Mouse (Mus musculus) layer of hippocampus, adult 8-10 months (tissue): ENCODE measurements at regions not wholly inside any gene's neighbourhood (a gene's known extent, or its start where the extent isn't known, plus 50 kb on each side); places are given as distances from the start of the nearest gene placed in this dataset.
A peak's percentile ranks its signal among the peaks of the same experiment; 100 is the strongest.
"Not testable (repeated sequence)": the region's sequence is repeated elsewhere in the genome, so short reads cannot be mapped to it uniquely, and the experiment has no call there.

Source experiments
- DNase-seq, 2 experiments: peaks; one replicate each; pipeline ENCODE4 v3.0.0; 2022; ENCODE audit warnings: low spot score in 2 of 2

DNA sequence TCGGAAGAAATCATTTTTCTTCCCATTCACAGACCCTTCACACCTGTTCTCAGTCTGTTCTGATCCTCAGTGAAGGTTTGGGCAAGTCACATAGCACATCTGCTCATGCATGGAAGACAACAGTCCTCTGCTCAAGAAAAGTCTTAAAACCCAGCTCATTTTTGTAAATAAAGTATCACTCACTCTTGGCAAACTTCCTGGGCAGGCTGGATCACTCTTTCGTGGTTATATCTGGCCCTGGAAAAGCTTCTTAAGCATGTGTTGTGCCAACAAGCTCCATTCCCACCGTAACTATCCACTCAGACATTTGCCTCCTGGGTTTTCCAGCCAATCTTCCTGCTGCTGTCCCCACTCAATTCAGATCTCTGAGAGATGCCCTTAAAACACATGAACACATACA is 103.2 kb upstream of the Cep85l start:
- DNase-seq: no peak

DNA sequence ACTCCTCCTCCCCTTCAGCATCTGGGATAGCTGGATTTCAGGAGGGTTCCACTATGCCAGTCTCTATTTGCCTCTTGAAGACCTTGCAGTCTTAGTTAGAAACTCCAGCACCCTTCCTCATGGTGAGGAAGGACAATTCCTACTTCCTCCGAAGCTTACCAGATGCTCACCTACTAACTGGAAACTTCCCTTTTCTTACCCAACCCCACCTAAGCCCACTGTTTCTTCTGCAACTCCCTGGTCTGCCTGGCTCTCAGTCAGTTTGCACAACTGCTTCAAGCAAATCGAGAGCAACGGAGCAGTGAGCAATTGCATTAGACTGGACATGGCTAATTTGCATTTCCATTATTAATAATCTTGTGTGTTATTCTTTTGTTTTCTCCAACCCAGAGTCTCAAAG is 90.5 kb upstream of the Cep85l start:
- no peak for DNase-seq

DNA sequence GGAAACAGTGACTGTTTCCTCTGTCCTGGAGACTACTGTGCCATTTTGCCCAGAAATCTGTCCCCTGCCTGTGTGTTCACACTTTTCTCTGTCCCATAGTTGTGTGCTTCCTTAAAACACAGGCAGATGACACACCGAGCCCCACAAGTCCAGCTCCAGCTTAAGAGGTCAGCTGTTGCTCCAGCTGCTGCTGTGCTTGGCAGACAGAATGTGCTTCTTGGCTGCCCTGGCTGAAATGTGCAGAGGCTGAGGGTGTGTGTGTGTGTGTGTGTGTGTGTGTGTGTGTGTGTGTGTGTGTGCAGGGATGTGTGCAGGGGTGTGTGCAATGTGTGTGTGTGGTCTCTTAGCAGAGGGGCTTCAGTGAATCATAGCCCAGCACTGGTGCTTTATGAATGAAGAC is 89.9 kb upstream of the Cep85l start:
- no peak for DNase-seq

DNA sequence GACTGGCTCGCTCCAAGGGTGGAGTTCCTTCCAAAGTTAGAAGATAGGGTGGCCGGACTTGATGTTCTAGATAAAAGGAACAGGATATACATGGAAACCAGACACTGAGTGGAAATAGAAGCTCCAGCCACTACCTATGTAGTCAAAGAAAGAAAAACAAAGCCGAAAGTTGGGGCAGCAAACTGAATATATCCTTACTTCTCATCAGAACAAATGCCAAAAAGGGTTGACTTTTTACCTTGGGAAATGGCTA is 88.5 kb upstream of the Cep85l start:
- no peak for DNase-seq

- no peak for DNase-seq
These were observed 87.9 kb upstream of the Cep85l start for GRCm38 (mm10) chr10:53467472-53468292.

GRCm38 (mm10) chr10:53466851-53467250 is 87.1 kb upstream of the Cep85l start:
- DNase-seq: no peak

DNA sequence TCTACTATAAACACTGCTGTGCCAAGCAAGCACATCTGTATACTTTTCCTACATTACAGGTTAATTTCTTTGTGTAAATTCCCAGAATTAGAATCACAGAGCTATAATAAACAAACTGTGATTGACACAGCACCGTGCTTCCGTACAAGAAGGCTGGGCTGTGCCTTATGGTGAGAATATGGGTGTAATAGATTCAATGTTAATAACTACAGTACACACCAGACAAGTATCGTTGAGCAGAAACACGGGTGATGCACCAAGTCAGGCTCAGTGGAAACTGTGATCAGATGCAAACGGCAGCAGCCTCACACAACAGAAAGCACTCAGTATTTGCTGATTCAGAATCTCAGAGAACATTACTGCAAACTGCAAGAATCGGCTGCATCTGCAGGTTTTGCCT is 86.5 kb upstream of the Cep85l start:
- peak in 1 of 2 experiments; percentile 9 for DNase-seq

DNA sequence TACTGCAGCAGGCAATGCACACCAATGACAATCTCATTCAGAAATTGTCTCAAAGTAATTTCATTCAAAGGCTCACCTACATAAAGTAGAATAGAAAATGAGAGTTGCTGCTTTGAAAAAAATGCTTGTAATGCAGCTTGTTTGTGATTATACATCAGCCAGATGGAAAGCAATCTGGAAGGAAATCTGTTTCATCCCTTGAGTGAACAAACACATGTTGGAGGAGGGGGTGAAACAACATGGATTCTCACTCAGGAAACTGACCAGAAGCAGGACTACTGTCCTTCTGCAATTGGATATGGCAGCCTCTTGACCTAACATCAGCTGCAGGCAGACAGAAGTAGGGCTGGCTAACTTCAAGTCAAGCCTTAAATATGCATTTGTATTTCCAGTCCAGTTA is 84.8 kb upstream of the Cep85l start:
- peak in 1 of 2 experiments; percentile 9 for DNase-seq

- no peak for DNase-seq
These were observed 84.3 kb upstream of the Cep85l start for GRCm38 (mm10) chr10:53464006-53464405.

GRCm38 (mm10) chr10:53463471-53463870 is 83.7 kb upstream of the Cep85l start:
- DNase-seq: no peak

DNA sequence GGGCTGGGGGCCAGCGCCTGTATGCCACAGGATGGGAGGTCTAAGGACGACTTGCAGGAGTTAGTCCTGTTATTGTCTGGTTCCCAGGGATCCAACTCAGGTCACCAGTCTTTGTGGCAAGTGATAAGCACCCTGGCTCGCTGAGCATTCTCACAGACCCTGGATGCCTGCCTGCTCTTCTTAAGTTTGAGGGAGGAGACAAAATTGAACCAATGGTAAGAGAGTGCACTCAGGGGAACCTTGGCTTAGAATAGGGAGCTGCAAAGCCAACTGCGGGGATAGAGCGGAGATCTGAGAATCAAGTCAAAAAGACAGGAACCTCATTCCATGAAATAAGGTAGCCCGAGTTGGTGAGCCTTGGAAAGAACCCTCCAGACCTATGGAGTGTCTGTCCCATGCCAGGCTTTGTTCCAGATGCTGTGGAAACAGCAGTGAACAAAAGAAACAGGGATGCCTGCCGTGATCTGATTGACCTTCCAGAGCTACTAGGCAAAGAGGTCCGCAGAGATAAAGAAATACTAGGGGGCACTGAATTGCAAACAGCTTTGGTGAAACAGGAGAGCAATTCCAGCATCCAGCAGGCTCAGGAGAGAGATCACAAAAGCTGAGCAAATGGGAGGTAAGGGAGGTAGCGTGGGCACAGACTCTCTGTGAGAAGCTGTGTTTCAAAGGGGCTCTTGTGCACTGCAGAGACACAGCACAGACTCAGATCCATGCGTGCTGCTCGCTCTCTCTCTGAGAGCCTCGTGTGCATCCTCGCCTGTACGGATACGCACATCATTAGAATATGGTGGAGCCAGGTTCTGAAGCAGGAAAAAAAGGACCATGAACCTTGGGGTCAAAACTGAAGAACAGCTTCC is 82.9 kb upstream of the Cep85l start:
- DNase-seq: no peak

- no peak for DNase-seq
These were observed 81.5 kb upstream of the Cep85l start for GRCm38 (mm10) chr10:53461070-53461781.

DNA sequence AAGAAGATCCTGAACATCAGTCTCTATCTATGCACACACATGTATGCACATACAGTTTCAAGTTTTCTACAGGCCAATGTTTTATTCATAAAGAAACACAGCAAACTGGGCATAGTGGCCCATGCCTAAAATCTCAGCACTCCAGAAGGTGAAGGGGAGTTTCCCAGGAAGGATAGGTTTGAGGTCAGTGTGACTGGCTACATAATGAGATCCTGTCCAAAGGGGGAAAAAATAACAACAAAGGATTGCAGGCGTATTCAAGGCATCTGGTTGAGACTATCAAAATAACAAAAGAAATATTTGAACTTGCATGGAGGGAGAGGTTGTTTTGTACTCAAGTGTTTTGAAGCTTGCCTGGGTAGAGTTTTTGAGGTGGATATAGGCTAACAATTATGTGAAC is 80.0 kb upstream of the Cep85l start:
- DNase-seq: not testable (repeated sequence)

DNA sequence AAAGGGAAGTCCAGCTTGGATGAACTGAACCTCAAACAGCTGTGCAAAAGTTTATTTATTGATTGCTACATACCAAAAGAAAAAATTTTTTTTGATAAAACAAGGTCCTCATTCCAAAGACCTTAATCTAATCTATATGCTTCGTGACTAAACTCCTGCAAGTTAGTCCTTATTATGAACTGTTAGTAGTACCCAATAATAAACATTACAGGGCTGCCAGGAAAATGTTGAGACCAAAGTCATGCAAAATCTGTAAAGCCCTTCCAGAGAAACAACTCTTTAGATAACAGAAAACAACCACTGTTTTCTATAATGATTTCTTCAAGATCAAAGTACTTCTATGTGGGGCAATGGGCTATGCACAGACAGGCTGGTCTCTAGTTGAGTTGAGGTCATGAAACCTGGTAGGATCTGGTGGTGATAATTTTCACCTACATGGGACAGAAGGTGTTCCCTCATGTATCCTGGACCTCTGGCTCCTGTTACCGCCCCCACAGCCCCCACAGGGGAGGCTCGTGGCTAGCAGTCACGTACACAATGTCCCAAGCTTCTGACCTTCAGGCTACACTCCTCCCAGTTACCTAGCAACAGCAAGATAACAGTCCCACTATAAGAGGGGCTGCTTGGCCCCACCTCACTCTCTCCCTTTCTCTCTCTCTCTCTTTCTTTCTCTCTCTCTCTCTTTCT is 76.4 kb upstream of the Cep85l start:
- DNase-seq: no peak

- no peak for DNase-seq
These were observed 65.0 kb upstream of the Cep85l start for GRCm38 (mm10) chr10:53444789-53445188.

DNA sequence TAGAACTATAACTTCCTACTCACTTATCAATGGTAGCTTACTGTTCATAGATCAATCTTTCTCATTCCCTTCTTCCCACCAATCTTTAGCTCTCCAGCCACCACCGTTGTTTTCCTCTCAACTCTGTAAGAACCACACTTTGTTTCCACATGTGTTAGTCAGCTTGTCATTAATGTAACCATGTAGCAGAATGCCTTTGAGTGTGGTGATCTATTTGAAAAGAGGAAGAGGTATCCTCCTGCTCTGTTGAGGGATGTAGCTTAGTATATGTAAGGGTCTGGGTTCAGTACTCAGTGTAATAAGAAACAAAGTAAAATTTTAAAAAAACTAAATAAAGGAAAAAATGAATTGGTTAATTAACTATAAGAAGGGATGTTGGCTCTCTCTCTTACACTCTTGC is 63.7 kb upstream of the Cep85l start:
- no peak for DNase-seq

GRCm38 (mm10) chr10:53442912-53443311 is 63.2 kb upstream of the Cep85l start:
- DNase-seq: no peak

DNA sequence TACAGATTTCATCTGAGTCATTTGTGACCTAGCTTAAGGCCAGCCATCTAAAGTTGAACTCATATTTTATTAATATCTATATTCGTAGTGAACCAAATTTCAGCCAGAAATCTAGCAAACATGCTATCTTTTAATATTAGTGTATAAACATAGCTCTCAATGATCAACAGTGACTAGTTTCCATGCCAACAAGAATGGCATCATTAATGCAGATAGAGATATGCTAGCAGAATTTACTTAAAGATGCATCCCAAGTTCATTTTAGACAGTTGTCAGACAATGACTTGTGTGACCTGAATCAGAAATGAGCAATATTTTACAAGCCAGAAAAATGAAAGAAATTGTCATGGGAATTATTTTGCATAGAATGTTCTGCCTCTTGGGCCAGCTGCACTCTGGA is 60.5 kb upstream of the Cep85l start:
- DNase-seq: no peak

DNA sequence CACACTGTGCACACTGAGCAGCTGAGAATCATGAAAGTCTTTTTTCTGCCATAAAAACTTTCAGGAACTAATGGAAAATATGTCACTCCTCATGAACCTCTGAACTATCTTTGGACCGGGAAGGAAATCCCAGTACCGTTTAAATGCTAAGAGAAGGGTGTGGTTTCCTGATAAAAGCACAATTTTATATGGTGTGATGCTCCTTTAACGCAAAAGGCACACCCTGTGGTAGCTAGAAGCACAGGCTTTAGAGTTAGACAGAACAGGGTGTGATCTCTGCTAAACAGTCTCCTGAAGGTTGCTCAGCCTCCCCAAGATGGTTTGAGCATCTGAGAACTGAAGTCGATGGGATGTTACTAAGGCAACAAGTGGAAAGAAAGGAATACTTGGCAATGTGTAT is 58.6 kb upstream of the Cep85l start:
- no peak for DNase-seq

DNA sequence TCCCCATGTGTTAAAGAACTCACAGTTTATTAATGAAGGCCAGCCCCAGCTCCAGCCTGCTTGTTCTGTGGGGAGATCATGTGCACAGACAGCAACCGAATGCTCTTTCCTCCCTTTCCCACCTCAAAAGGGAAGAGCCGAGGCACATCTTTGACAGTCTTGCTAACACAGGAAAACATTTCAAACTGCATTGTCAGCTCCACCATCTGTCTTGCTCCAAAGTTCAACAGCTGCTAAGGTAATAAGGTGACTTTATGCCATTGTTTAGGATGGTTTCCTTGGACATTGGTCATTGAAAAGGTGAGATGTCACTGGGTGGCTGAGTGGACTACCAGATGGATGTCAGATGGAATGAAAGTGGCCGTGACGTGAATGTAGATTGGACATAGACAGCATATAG is 58.0 kb upstream of the Cep85l start:
- DNase-seq: no peak

DNA sequence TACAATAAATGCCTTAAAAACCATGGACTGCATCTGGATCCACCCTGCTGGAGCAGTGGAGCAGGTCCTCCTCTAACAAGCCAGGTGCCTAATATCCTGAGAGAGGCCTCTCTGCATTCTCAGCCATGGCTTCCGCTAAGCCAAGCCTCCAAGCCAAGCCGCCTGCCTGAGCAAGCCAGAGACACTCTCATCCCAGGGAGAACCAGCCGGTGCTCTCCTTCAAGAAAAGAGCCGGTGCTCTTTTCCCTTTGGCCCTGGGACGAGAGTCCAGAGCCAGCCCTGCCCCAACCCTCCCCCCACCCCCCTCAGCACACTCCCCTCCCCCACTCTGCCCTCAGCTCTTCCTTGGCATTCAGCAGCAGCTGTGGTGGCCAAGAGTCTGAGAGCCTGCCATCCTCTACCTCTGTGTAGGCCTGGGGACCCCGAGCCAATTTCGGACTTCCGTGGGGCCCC is 56.3 kb upstream of the Cep85l start:
- no peak for DNase-seq
